Mouse (Mus musculus) stomach, postnatal 0 days (tissue): ENCODE results near the gene Piwil4.

Source experiments
- CTCF ChIP-seq: IDR thresholded peaks from 2 replicates; pipeline ENCODE4 v1.5.1; 2016; ENCODE audit warnings: antibody characterized with exemption, low read depth, mild to moderate bottlenecking, moderate library complexity
- EP300 ChIP-seq: optimal IDR thresholded peaks from 2 replicates; pipeline ENCODE3; 2016; ENCODE audit warnings: antibody characterized with exemption

GRCm38 (mm10) chr9:14730941-14731541 is 9.5 kb downstream of the Piwil4 start:
- no peak for TF ChIP-seq CTCF
- no peak for TF ChIP-seq EP300
